Mouse (Mus musculus) neural tube, embryonic 13.5 days (tissue): Measurements from ENCODE around the gene Lfng. TPM values are rescaled to one million over a fixed set of nuclear protein-coding genes. Genes with fewer than 3 reads are reported as not detected.

ENCODE experiments used
- ATAC-seq: fragments of 200-750 bp; cut with Nextera tagmentation; 2 replicates; pipeline ENCODE4 v1.8.0; 2017; ENCODE audit warnings: low read depth, mild to moderate bottlenecking, moderate TSS enrichment, moderate library complexity
- H3K27ac ChIP-seq: fragments of 300-500 bp; sonication (generic); replicated peaks from 2 replicates; pipeline ENCODE4 v1.5.1; 2015; ENCODE audit warnings: moderate library complexity, mild to moderate bottlenecking, inconsistent platforms
- H3K27me3 ChIP-seq: fragments of 300-500 bp; sonication (generic); 2 replicates; pipeline ENCODE4 v1.6.1; 2015; ENCODE audit warnings: mild to moderate bottlenecking, inconsistent platforms
- H3K36me3 ChIP-seq: fragments of 300-500 bp; sonication (generic); 2 replicates; pipeline ENCODE4 v1.6.1; 2015; ENCODE audit warnings: mild to moderate bottlenecking, inconsistent platforms
- H3K4me1 ChIP-seq: fragments of 300-500 bp; sonication (generic); replicated peaks from 2 replicates; pipeline ENCODE4 v1.6.1; 2015; ENCODE audit warnings: inconsistent platforms
- H3K4me2 ChIP-seq: fragments of 300-500 bp; sonication (generic); 2 replicates; pipeline ENCODE4 v1.6.1; 2015; ENCODE audit warnings: inconsistent platforms, mild to moderate bottlenecking, moderate library complexity
- H3K4me3 ChIP-seq: fragments of 300-500 bp; sonication (generic); 2 replicates; pipeline ENCODE4 v1.5.1; 2015; ENCODE audit warnings: mild to moderate bottlenecking, inconsistent platforms
- H3K9ac ChIP-seq: fragments of 300-500 bp; sonication (generic); 2 replicates; pipeline ENCODE4 v1.6.1; 2015; ENCODE audit warnings: moderate library complexity, mild to moderate bottlenecking, inconsistent platforms
- H3K9me3 ChIP-seq: fragments of 300-500 bp; sonication (generic); 2 replicates; pipeline ENCODE4 v1.6.1; 2016; ENCODE audit warnings: inconsistent platforms
- WGBS: fragments of 180-500 bp; shearing (Covaris S2); methylation state at CpG from one replicate; pipeline ENCODE4 v1.1.7; 2015; 5-methylcytosine and 5-hydroxymethylcytosine counted together
- polyA plus RNA-seq: library from polyadenylated mRNA; unstranded; fragments of >200 nt; fragmentation: Nextera tagmentation; extraction: Ambion mirVana; gene quantifications from 2 replicates; pipeline ENCODE4 v1.2.1, GENCODE M21; 2015

Gene Lfng
- polyA plus RNA-seq, 1 experiment from 2014 or later: 20.6 TPM

- peaks cover 28% of the 10 kb centered on the region for H3K4me1 ChIP-seq
- ATAC-seq: no peak
Observed at GRCm38 (mm10) chr5:140571201-140571600, 35.9 kb upstream of the Lfng start.

GRCm38 (mm10) chr5:140571673-140572072, 35.4 kb upstream of the Lfng start:
- 36% methylated on average over 10 of the region's 10 CpGs for WGBS
- Histone ChIP-seq H3K27me3 (no peaks in the 10 kb centered on the region), H3K4me1 (peaks cover 27% of the 10 kb centered on the region), H3K4me2 (no peak overlapping the region), H3K9ac (no peak overlapping the region), H3K4me3 (no peak overlapping the region), H3K36me3 (no peaks in the 10 kb centered on the region), H3K27ac (peak overlapping the region; percentile 34; the same call in 1 of the 2 replicates), H3K9me3 (no peaks in the 10 kb centered on the region)
- no peak for ATAC-seq

More at GRCm38 (mm10) chr5:140571201-140571600, 35.9 kb upstream of the Lfng start:
- H3K9me3 ChIP-seq: no peaks in the 10 kb centered on the region
- H3K36me3 ChIP-seq: no peaks in the 10 kb centered on the region
- no peak overlapping the region for H3K4me3 ChIP-seq
- no peak overlapping the region for H3K4me2 ChIP-seq
- H3K27ac ChIP-seq: peak overlapping the region; percentile 34; the same call in 1 of the 2 replicates
- 37% methylated on average over 4 of the region's 4 CpGs for WGBS
- no peaks in the 10 kb centered on the region for H3K27me3 ChIP-seq
- no peak overlapping the region for H3K9ac ChIP-seq

GRCm38 (mm10) chr5:140572611-140573010, 34.5 kb upstream of the Lfng start:
- no peaks in the 10 kb centered on the region for H3K9me3 ChIP-seq
- no peak for ATAC-seq
- H3K36me3 ChIP-seq: no peaks in the 10 kb centered on the region
- H3K27me3 ChIP-seq: no peaks in the 10 kb centered on the region
- H3K9ac ChIP-seq: no peak overlapping the region
- no peak overlapping the region for H3K4me2 ChIP-seq
- no peak overlapping the region for H3K27ac ChIP-seq
- H3K4me1 ChIP-seq: peaks cover 22% of the 10 kb centered on the region
- WGBS: 67% methylated on average over 6 of the region's 6 CpGs
- no peak overlapping the region for H3K4me3 ChIP-seq

- no peaks in the 10 kb centered on the region for H3K9me3 ChIP-seq
- H3K4me1 ChIP-seq: peaks cover 30% of the 10 kb centered on the region
- H3K4me3 ChIP-seq: no peak overlapping the region
- H3K4me2 ChIP-seq: no peak overlapping the region
- no peak for ATAC-seq
- H3K9ac ChIP-seq: no peak overlapping the region
- no peaks in the 10 kb centered on the region for H3K27me3 ChIP-seq
- 76% methylated on average over 5 of the region's 5 CpGs for WGBS
- H3K27ac ChIP-seq: no peak overlapping the region
- no peaks in the 10 kb centered on the region for H3K36me3 ChIP-seq
Observed at GRCm38 (mm10) chr5:140575381-140575866, 31.7 kb upstream of the Lfng start.

- no peaks in the 10 kb centered on the region for H3K27me3 ChIP-seq
- 0 out of 2 replicates have a peak, but pooled peaks have one; percentile 3 for ATAC-seq
- H3K4me1 ChIP-seq: peaks cover 51% of the 10 kb centered on the region
- peak overlapping the region; percentile 39; the same call in 1 of the 2 replicates for H3K27ac ChIP-seq
- no peak overlapping the region for H3K4me2 ChIP-seq
- WGBS: 21% methylated on average over 9 of the region's 9 CpGs
- H3K9ac ChIP-seq: no peak overlapping the region
- H3K36me3 ChIP-seq: no peaks in the 10 kb centered on the region
- H3K9me3 ChIP-seq: no peaks in the 10 kb centered on the region
- no peak overlapping the region for H3K4me3 ChIP-seq
Observed at GRCm38 (mm10) chr5:140579221-140579620, 27.9 kb upstream of the Lfng start.

GRCm38 (mm10) chr5:140579771-140580170, 27.3 kb upstream of the Lfng start:
- Histone ChIP-seq H3K4me1 (peaks cover 56% of the 10 kb centered on the region), H3K4me3 (no peak overlapping the region), H3K36me3 (no peaks in the 10 kb centered on the region), H3K9ac (no peak overlapping the region), H3K9me3 (no peaks in the 10 kb centered on the region), H3K4me2 (no peak overlapping the region), H3K27me3 (no peaks in the 10 kb centered on the region), H3K27ac (peak overlapping the region; percentile 39; the same call in 1 of the 2 replicates)
- peak; percentile 68 for ATAC-seq
- WGBS: 11% methylated on average over 6 of the region's 6 CpGs

GRCm38 (mm10) chr5:140581569-140581968, 25.6 kb upstream of the Lfng start:
- no peak overlapping the region for H3K27ac ChIP-seq
- peaks cover 56% of the 10 kb centered on the region for H3K4me1 ChIP-seq
- WGBS: 5% methylated on average over 5 of the region's 5 CpGs
- no peaks in the 10 kb centered on the region for H3K9me3 ChIP-seq
- H3K36me3 ChIP-seq: no peaks in the 10 kb centered on the region
- H3K27me3 ChIP-seq: no peaks in the 10 kb centered on the region
- no peak for ATAC-seq
- no peak overlapping the region for H3K9ac ChIP-seq
- no peak overlapping the region for H3K4me3 ChIP-seq
- H3K4me2 ChIP-seq: no peak overlapping the region

GRCm38 (mm10) chr5:140582995-140583731, 24.0 kb upstream of the Lfng start:
- H3K4me3 ChIP-seq: no peak overlapping the region
- ATAC-seq: 0 out of 2 replicates have a peak, but pooled peaks have one; percentile 17
- WGBS: 18% methylated on average over 8 of the region's 8 CpGs
- no peaks in the 10 kb centered on the region for H3K27me3 ChIP-seq
- H3K27ac ChIP-seq: peak overlapping the region; percentile 72
- H3K4me1 ChIP-seq: peaks cover 56% of the 10 kb centered on the region
- H3K9ac ChIP-seq: peak overlapping the region; percentile 31
- no peaks in the 10 kb centered on the region for H3K36me3 ChIP-seq
- H3K9me3 ChIP-seq: no peaks in the 10 kb centered on the region
- no peak overlapping the region for H3K4me2 ChIP-seq

GRCm38 (mm10) chr5:140583732-140584368, 23.3 kb upstream of the Lfng start:
- WGBS: 9% methylated on average over 6 of the region's 6 CpGs
- Histone ChIP-seq H3K9ac (peak overlapping the region; percentile 52), H3K36me3 (no peaks in the 10 kb centered on the region), H3K4me1 (peaks cover 52% of the 10 kb centered on the region), H3K27me3 (no peaks in the 10 kb centered on the region), H3K4me3 (no peak overlapping the region), H3K27ac (peak overlapping the region; percentile 72), H3K4me2 (no peak overlapping the region), H3K9me3 (no peaks in the 10 kb centered on the region)
- ATAC-seq: peak; percentile 71

- Histone ChIP-seq H3K27ac (no peak overlapping the region), H3K4me2 (no peak overlapping the region), H3K9ac (no peak overlapping the region), H3K4me3 (no peak overlapping the region), H3K9me3 (no peaks in the 10 kb centered on the region), H3K4me1 (peaks cover 5% of the 10 kb centered on the region), H3K27me3 (no peaks in the 10 kb centered on the region), H3K36me3 (no peaks in the 10 kb centered on the region)
- WGBS: 93% methylated on average over 16 of the region's 16 CpGs
- no peak for ATAC-seq
Observed at GRCm38 (mm10) chr5:140589082-140589774, 17.9 kb upstream of the Lfng start.

GRCm38 (mm10) chr5:140594846-140595245, 12.3 kb upstream of the Lfng start:
- no peak overlapping the region for H3K4me2 ChIP-seq
- no peak overlapping the region for H3K4me3 ChIP-seq
- H3K27ac ChIP-seq: no peak overlapping the region
- H3K36me3 ChIP-seq: no peaks in the 10 kb centered on the region
- H3K9me3 ChIP-seq: no peaks in the 10 kb centered on the region
- H3K27me3 ChIP-seq: no peaks in the 10 kb centered on the region
- WGBS: 76% methylated on average over 5 of the region's 5 CpGs
- H3K4me1 ChIP-seq: peaks cover 1% of the 10 kb centered on the region
- no peak overlapping the region for H3K9ac ChIP-seq
- no peak for ATAC-seq

GRCm38 (mm10) chr5:140596426-140596825, 10.7 kb upstream of the Lfng start:
- H3K36me3 ChIP-seq: no peaks in the 10 kb centered on the region
- no peak for ATAC-seq
- 78% methylated on average over 3 of the region's 3 CpGs for WGBS
- H3K4me2 ChIP-seq: no peak overlapping the region
- no peaks in the 10 kb centered on the region for H3K9me3 ChIP-seq
- H3K4me3 ChIP-seq: no peak overlapping the region
- no peaks in the 10 kb centered on the region for H3K27me3 ChIP-seq
- no peak overlapping the region for H3K9ac ChIP-seq
- H3K4me1 ChIP-seq: peaks cover 2% of the 10 kb centered on the region
- H3K27ac ChIP-seq: no peak overlapping the region
